Mouse (Mus musculus) gastrocnemius, adult 2 months (tissue): ENCODE measurements around the gene Fbp2. TPM values are rescaled to one million over a fixed set of nuclear protein-coding genes. Genes with fewer than 3 reads are reported as not detected.
"Not testable (repeated sequence)": the region's sequence is repeated elsewhere in the genome, so short reads cannot be mapped to it uniquely, and the experiment has no call there.

Experiments
- DNase-seq: peaks from one replicate; pipeline ENCODE4 v3.0.0; 2022
- H3K27ac ChIP-seq: fragments of 200-600 bp; 2 replicates; pipeline ENCODE4 v1.8.1; 2022; ENCODE audit warnings: mild to moderate bottlenecking
- H3K4me3 ChIP-seq: fragments of 200-600 bp; 2 replicates; pipeline ENCODE4 v1.8.1; 2022; ENCODE audit warnings: mild to moderate bottlenecking, moderate library complexity
- CTCF ChIP-seq: fragments of 200-600 bp; IDR thresholded peaks from 2 replicates; pipeline ENCODE4 v1.8.1; 2022; ENCODE audit warnings: antibody characterized with exemption, mild to moderate bottlenecking, moderate library complexity
- intact Hi-C: fragments of 180-260 bp; cut with DNase I; formaldehyde crosslinking; loops from one replicate; pipeline ENCODE4 v1.15.1; 2025
- total RNA-seq, 2 experiments: library from RNA; stranded (reverse); gene quantifications; 2 replicates each; pipeline ENCODE4 v1.2.3; 2021

Fbp2 gene
- total RNA-seq, 2 experiments from 2014 or later = 40.0 to 64.9 TPM

DNA sequence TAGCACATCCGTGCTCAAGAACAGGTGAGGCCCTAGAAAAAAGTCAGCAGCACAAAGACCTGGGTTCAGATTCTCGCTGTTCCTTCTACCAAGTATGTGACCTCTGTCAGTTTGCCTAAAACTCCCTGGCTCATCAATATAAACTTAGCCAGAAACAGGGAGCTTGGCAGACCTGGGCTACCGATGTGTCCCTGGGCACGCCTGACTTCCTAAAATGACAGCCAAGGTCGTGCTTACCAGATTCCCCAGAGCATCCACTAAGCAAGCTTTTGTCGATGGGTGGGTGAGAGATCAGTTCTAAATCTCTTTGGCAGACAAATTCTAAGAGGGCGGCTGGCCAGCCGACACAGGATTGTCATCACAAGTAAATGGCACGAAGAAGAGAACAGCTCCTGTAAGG is 23.1 kb upstream of the Fbp2 start:
- DNase-seq = no peak
- Histone ChIP-seq H3K4me3 (no peak overlapping the region), H3K27ac (no peak overlapping the region)
- no peak for TF ChIP-seq CTCF
- intact Hi-C loops = no loop called here

DNA sequence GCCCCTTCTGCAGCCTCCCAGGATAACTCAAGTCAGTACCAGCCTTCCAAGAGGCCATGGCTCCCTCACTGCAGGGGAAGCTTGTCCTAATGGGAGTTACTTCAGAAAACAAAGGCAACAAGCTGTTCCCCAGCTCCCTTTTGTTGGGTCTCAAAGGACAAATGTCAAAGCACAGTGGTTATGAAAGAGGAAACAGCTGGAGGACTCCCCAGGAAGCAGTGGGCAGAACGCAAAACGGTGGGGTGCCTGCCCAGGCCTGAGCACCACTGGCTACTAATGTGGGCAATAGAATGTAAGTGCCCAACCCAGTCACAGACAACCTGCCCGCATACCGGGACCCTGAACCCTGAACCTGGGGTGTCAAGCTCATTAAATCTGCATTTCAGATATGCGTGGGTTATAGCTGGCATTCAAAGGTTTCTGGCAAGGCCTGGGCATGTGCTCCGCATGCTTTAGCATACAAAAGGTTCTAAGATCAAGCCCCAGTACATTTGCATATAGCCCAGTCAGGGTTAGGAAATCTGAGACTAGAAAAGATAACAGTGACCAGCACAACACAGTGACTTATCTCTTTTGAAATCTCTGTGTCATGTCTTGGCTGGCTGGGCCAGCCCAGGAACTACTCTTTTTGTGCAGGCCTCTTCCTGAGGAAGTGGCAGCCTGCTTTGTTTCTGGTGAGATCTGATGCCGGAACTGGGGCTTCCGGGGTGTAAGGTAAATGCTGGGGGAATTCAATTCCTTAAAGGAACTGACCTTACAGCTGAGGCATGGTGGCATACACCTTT is 21.8 kb upstream of the Fbp2 start:
- intact Hi-C loops = no loop called here
- Histone ChIP-seq H3K4me3 (no peak overlapping the region), H3K27ac (no peak overlapping the region; the same call in 1 of the 2 replicates)
- TF ChIP-seq CTCF = no peak
- no peak for DNase-seq

GRCm38 (mm10) chr13:62879411-62879810 is 21.2 kb upstream of the Fbp2 start:
- intact Hi-C loops = no loop called here
- no peak for DNase-seq
- no peak overlapping the region for H3K4me3 ChIP-seq
- TF ChIP-seq CTCF = no peak
- no peak overlapping the region for H3K27ac ChIP-seq

DNA sequence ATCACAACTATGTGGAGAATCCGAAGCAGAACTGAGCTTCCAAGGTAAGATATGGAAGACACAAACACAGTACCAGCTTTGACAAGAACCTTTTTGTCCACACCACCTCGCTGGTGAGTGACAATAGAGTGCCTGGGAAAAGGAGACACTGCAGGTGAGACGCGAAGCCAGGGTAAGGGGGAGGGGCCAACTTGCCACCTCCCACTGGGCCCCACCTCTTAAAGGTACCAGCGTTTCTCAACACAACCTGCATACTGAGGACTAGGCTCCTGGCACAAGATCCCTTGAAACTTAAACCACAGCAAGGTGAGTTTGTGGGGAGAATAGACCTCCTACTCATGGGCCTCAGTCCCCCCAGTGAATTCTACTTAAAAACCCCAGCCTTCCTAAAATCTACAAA is 19.0 kb upstream of the Fbp2 start:
- no peak for DNase-seq
- no peak for TF ChIP-seq CTCF

GRCm38 (mm10) chr13:62876111-62876510 is 17.9 kb upstream of the Fbp2 start:
- no peak overlapping the region for H3K27ac ChIP-seq
- intact Hi-C loops = no loop called here
- DNase-seq = no peak
- no peak for TF ChIP-seq CTCF
- H3K4me3 ChIP-seq = no peak overlapping the region

More for the DNA sequence above, 19.0 kb upstream of the Fbp2 start:
- intact Hi-C loops = no loop called here
- no peak overlapping the region for H3K27ac ChIP-seq
- H3K4me3 ChIP-seq = no peak overlapping the region

- intact Hi-C loops = no loop called here
- DNase-seq = no peak
- H3K27ac ChIP-seq = no peak overlapping the region
- H3K4me3 ChIP-seq = no peak overlapping the region
- TF ChIP-seq CTCF = no peak
Observed at GRCm38 (mm10) chr13:62872252-62872651, 14.0 kb upstream of the Fbp2 start.

DNA sequence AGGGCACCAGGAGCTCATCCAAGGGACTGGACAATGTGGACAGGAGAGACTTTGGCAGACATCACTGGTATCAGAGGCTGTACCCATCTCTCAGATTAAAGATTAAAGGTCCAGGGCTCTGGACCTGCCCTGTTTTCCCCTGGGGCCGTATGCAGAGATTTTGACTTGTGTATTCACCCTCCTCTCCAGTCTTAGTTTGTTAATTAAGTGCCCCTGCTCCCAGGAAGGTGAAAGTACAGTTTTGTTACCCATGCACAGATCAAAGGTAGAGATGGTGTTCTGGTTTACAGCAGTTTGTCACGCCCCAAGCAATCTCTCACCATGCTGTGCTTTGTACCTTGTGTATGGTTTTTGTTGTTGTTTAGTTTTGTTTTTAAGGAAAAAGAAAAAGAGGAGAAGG is 12.4 kb upstream of the Fbp2 start:
- H3K4me3 ChIP-seq = no peak overlapping the region
- no peak overlapping the region for H3K27ac ChIP-seq
- no peak for TF ChIP-seq CTCF
- intact Hi-C loops = no loop called here
- DNase-seq = no peak

GRCm38 (mm10) chr13:62866817-62867216 is 8.6 kb upstream of the Fbp2 start:
- intact Hi-C loops = no loop called here
- H3K27ac ChIP-seq = no peak overlapping the region
- no peak overlapping the region for H3K4me3 ChIP-seq
- no peak for DNase-seq
- TF ChIP-seq CTCF = no peak

DNA sequence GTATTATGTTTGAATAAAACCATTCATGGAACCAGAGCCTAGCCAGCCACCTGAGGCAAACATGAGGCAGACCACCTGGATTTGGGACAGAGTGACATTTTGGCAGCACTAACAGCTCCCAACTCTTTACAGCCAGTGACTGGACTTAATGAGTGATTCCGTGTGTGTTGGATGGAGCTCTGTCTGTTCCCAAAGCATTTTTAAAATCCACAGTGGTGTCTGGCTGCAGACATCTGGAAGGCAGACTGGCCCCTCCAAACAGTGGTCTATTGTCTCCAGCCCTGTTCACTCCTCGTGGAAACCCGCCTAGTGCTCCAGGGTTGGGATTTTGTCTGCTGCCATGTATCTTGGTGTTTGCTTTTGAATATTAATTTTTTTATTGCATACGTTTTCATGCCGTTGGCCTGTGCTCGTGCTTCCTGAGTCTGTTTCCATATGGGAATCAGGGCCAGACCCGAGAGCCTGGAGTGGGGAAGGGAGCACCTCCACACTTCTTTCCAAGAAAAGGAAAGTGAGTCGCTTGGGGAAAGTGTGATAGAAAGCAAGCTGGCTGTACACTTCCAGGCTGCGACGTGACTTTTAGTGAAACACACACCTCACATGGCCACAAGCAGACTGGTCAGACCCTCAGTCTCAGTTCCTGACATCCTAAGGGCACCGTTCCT is 7.6 kb upstream of the Fbp2 start:
- Histone ChIP-seq H3K27ac (no peak overlapping the region), H3K4me3 (no peak overlapping the region)
- intact Hi-C loops = no loop called here
- DNase-seq = no peak
- TF ChIP-seq CTCF = no peak

GRCm38 (mm10) chr13:62863771-62864170 is 5.5 kb upstream of the Fbp2 start:
- Histone ChIP-seq H3K27ac (no peak overlapping the region), H3K4me3 (no peak overlapping the region)
- intact Hi-C loops = no loop called here
- DNase-seq = no peak
- TF ChIP-seq CTCF = no peak

DNA sequence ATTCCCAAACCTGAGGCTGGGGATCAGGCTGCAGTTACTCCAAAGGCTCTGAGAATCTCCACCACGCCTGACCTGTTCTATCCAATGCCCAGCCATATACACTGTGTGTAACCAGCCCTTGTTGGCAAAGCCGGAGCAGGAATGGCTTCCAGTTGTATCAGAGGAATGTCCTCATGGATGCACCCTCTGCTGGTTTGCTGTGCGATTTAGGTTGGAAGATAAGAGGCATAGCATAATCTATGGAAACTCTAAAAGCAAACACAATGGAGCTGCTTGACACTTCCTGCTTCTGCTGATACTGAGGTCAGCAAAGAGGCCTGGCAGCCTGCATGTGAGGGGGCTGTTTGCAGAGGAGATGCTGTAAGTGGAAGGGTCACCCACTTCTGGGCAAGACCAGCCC is 4.7 kb upstream of the Fbp2 start:
- intact Hi-C loops = no loop called here
- no peak for DNase-seq
- no peak for TF ChIP-seq CTCF
- H3K4me3 ChIP-seq = no peak overlapping the region
- H3K27ac ChIP-seq = no peak overlapping the region

DNA sequence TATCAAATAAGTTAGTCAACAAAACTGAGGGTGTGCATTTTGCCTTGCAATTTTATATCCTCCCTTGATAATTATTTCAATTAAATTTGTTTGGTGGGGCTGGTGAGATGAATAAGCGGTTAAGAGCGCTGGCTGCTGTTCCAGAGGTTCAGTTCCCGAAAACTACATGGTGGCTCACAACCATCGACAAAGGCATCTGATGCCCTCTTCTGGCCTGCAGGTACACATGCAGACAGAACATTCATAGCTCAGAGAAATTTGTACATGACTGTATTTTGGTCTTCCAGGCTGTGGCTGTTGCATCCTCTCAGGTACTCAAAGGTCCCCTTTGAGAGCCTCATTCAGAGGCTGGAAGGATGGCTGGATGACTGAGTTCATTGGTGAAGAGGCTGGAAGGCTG is 1.8 kb upstream of the Fbp2 start:
- Histone ChIP-seq H3K4me3 (no peak overlapping the region), H3K27ac (peak overlapping the region; percentile 92)
- intact Hi-C loops = no loop called here
- no peak for DNase-seq
- TF ChIP-seq CTCF = peak; percentile 30; the same call in 1 of the 2 replicates

DNA sequence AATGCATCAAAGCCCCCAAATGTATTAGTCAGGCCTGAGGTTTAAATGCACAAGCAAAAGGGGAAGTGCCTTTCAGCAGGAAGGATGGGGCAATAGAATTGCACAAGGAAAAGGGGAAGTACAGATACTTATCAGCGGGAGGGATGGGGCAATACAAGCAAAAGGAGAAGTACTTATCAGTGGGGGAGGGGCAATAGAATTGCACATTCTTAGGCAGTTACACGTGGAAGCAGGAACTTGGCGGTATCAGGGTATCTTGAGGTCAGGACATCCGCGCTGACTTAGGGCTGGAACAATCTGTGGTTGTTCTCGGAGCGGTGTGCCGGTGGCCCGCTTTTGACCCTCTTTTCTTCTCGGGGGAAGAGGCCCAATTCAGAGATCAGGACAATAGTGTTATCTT is 1.0 kb upstream of the Fbp2 start:
- DNase-seq = not testable (repeated sequence)
- H3K27ac ChIP-seq = peak overlapping the region; percentile 92
- peak overlapping the region; percentile 70 for H3K4me3 ChIP-seq
- intact Hi-C loops = loop anchor here (5.0 kb wide), 1 partner anchor 392 kb away; the partner anchor contains the start of gene Gm49359
